Mouse (Mus musculus): ENCODE measurements around the gene Gfod2.

DNA sequence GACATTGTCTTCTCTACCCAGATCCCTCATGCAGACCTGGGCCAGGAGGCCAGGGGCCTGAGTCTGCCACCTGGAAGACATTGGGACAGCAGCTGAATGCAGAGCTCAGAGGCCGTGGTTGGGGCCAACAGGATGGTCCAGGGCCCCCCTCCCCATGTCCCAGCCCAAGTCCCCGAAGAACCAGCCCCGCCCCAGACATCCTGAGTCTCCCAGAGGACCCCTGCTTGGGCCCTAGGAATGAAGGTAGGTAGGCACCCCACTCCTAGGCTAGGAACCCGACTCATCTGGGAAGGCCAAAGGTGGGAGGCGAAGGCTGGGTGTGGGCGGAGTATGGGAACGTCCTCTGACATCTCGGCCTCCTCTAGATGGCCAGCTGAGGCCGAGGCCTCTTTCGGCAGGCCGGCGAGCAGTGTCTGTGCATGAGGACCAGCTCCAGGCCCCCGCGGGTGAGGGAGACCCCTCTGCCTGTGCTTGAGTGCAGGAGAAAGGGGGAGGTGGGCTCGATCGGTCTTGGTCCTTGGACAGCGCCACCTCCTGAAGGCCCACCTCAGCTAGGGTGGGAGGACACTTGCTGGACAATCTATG is 61.2 kb downstream of the Gfod2 start:
- TF ChIP-seq POLR2A (IDR thresholded peaks at IDR 0.05; ENCODE audit: extremely low read depth, insufficient read depth, low read length): no peak
- TF ChIP-seq CTCF (IDR thresholded peaks at IDR 0.05; ENCODE audit: extremely low read depth, insufficient read depth, low read length): no peak

Data from cortical plate, adult 2 months (tissue).